Mouse (Mus musculus): Measurements from ENCODE around the gene Prrg2.

DNA sequence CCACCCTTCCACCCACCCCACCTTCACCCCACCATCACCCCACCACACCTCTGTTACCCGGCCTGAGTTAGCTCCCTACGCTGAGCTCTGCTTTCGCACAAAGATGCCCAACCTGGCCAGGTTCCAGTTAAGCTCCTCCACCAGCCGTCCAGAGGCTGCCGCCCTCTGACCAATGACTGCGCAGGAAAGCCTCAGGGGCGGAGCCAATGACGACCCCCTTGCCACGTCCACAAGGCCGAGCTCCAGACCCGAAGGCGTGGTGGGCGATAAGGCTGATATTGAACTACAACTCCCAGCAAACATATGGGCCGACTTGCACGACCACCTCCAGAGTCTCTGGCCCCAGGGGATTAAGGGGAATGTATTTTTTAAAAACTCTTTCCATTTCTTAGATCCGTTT lies 29.6 kb upstream of the Prrg2 start, which contains the start of gene Rcn3:
- TF ChIP-seq POLR2A (IDR thresholded peaks at IDR 0.05; ENCODE audit: borderline replicate concordance, control insufficient read depth, low read depth, low read length): peak; percentile 27; the same call in 1 of the 2 replicates
- no peak for TF ChIP-seq CTCF (IDR thresholded peaks at IDR 0.05; ENCODE audit: control insufficient read depth, insufficient read depth, low read length)
